Mouse (Mus musculus): ENCODE data around the gene Tcf23.
A peak's percentile ranks its signal among the peaks of the same experiment; 100 is the strongest.

The Tcf23 gene

GRCm38 (mm10) chr5:30968416-30968815 lies at the start of gene Tcf23:
Gene Tcf23 (plus strand): TSS chr5:30968662.
- DNase-seq (ENCODE audit: low spot score), result no peak

GRCm38 (mm10) chr5:30918691-30919090 lies 49.8 kb upstream of the Tcf23 start:
- no peak for DNase-seq (ENCODE audit: low spot score)

- DNase-seq (ENCODE audit: low spot score), result no peak
Observed at GRCm38 (mm10) chr5:30919831-30920614, 48.4 kb upstream of the Tcf23 start.

- DNase-seq (ENCODE audit: low spot score), result no peak
Observed at GRCm38 (mm10) chr5:30920621-30921020, 47.8 kb upstream of the Tcf23 start.

GRCm38 (mm10) chr5:30921256-30922033 lies 47.0 kb upstream of the Tcf23 start, which contains the start of gene Khk:
Gene Khk (plus strand): TSS chr5:30921431.
- DNase-seq (ENCODE audit: low spot score), result peak; percentile 95

- no peak for DNase-seq (ENCODE audit: low spot score)
Observed at GRCm38 (mm10) chr5:30922581-30923041, 45.9 kb upstream of the Tcf23 start.

GRCm38 (mm10) chr5:30923119-30923518 lies 45.3 kb upstream of the Tcf23 start:
- no peak for DNase-seq (ENCODE audit: low spot score)

GRCm38 (mm10) chr5:30924614-30925013 lies 43.8 kb upstream of the Tcf23 start:
- DNase-seq (ENCODE audit: low spot score), result no peak

- no peak for DNase-seq (ENCODE audit: low spot score)
Observed at GRCm38 (mm10) chr5:30925217-30925616, 43.2 kb upstream of the Tcf23 start.

GRCm38 (mm10) chr5:30926073-30926472 lies 42.4 kb upstream of the Tcf23 start:
- DNase-seq (ENCODE audit: low spot score), result no peak

- peak; percentile 60 for DNase-seq (ENCODE audit: low spot score)
Observed at GRCm38 (mm10) chr5:30927945-30928529, 40.4 kb upstream of the Tcf23 start.

- peak; percentile 83 for DNase-seq (ENCODE audit: low spot score)
Observed at GRCm38 (mm10) chr5:30930121-30930520, 38.3 kb upstream of the Tcf23 start.

- DNase-seq (ENCODE audit: low spot score), result no peak
Observed at GRCm38 (mm10) chr5:30930846-30931245, 37.6 kb upstream of the Tcf23 start.

- DNase-seq (ENCODE audit: low spot score), result no peak
Observed at GRCm38 (mm10) chr5:30931378-30931777, 37.1 kb upstream of the Tcf23 start.

GRCm38 (mm10) chr5:30933705-30934104 lies 34.8 kb upstream of the Tcf23 start:
- DNase-seq (ENCODE audit: low spot score), result no peak

- no peak for DNase-seq (ENCODE audit: low spot score)
Observed at GRCm38 (mm10) chr5:30934725-30935461, 33.6 kb upstream of the Tcf23 start.

GRCm38 (mm10) chr5:30943004-30943403 lies 25.5 kb upstream of the Tcf23 start:
- DNase-seq (ENCODE audit: low spot score), result no peak

GRCm38 (mm10) chr5:30944344-30944743 lies 24.1 kb upstream of the Tcf23 start:
- DNase-seq (ENCODE audit: low spot score), result no peak

GRCm38 (mm10) chr5:30944956-30945781 lies 23.3 kb upstream of the Tcf23 start, which contains the start of gene Cgref1:
Gene Cgref1 (minus strand): TSS chr5:30945591.
- peak; percentile 78 for DNase-seq (ENCODE audit: low spot score)

GRCm38 (mm10) chr5:30948620-30949019 lies 19.8 kb upstream of the Tcf23 start:
- DNase-seq (ENCODE audit: low spot score), result no peak

Data from retina, embryonic 14.5 days (tissue).